Mouse (Mus musculus): Measurements from ENCODE around the gene Mamdc2.

GRCm38 (mm10) chr19:23434433-23434832 is 13.8 kb downstream of the Mamdc2 start:
- TF ChIP-seq POLR2A (IDR thresholded peaks at IDR 0.05; ENCODE audit: control insufficient read depth, low read depth, low read length) (no peak), CTCF (IDR thresholded peaks at IDR 0.05; ENCODE audit: control insufficient read depth, insufficient read depth, insufficient replicate concordance, low read depth, low read length) (no peak)
